Mouse (Mus musculus): ENCODE data around the gene Spaca7.
"Not testable (repeated sequence)": the region's sequence is repeated elsewhere in the genome, so short reads cannot be mapped to it uniquely, and the experiment has no call there.

The Spaca7 gene

GRCm38 (mm10) chr8:12572814-12573534, at the start of gene Spaca7:
Spaca7 (plus strand) TSS chr8:12573029.
- DNase-seq = peak; percentile 82

- DNase-seq = no peak
Measured at GRCm38 (mm10) chr8:12524279-12524678, 48.5 kb upstream of the Spaca7 start.

GRCm38 (mm10) chr8:12528659-12529058, 44.2 kb upstream of the Spaca7 start:
- DNase-seq = no peak

- DNase-seq = no peak
Measured at GRCm38 (mm10) chr8:12535617-12536016, 37.2 kb upstream of the Spaca7 start.

GRCm38 (mm10) chr8:12536306-12536705, 36.5 kb upstream of the Spaca7 start:
- DNase-seq = no peak

- no peak for DNase-seq
Measured at GRCm38 (mm10) chr8:12545236-12545635, 27.6 kb upstream of the Spaca7 start.

- no peak for DNase-seq
Measured at GRCm38 (mm10) chr8:12545671-12546070, 27.2 kb upstream of the Spaca7 start.

GRCm38 (mm10) chr8:12547466-12548220, 25.2 kb upstream of the Spaca7 start:
- DNase-seq = no peak

- DNase-seq = peak; percentile 85
Measured at GRCm38 (mm10) chr8:12548255-12548654, 24.6 kb upstream of the Spaca7 start.

GRCm38 (mm10) chr8:12548680-12549079, 24.1 kb upstream of the Spaca7 start:
- no peak for DNase-seq

GRCm38 (mm10) chr8:12555515-12556145, 17.2 kb upstream of the Spaca7 start:
- DNase-seq = no peak

- no peak for DNase-seq
Measured at GRCm38 (mm10) chr8:12558786-12559185, 14.0 kb upstream of the Spaca7 start.

- no peak for DNase-seq
Measured at GRCm38 (mm10) chr8:12561403-12561960, 11.3 kb upstream of the Spaca7 start.

GRCm38 (mm10) chr8:12564307-12564706, 8.5 kb upstream of the Spaca7 start:
- no peak for DNase-seq

GRCm38 (mm10) chr8:12565488-12565887, 7.3 kb upstream of the Spaca7 start:
- DNase-seq = peak; percentile 66

GRCm38 (mm10) chr8:12566509-12566908, 6.3 kb upstream of the Spaca7 start:
- peak; percentile 60 for DNase-seq

GRCm38 (mm10) chr8:12576003-12576402, 3.2 kb downstream of the Spaca7 start:
- DNase-seq = peak; percentile 52

GRCm38 (mm10) chr8:12576739-12577138, 3.9 kb downstream of the Spaca7 start:
- DNase-seq = peak; percentile 55

GRCm38 (mm10) chr8:12579339-12579999, 6.6 kb downstream of the Spaca7 start:
- not testable (repeated sequence) for DNase-seq

GRCm38 (mm10) chr8:12583785-12584184, 11.0 kb downstream of the Spaca7 start:
- DNase-seq = peak; percentile 40

GRCm38 (mm10) chr8:12607223-12607622, 34.4 kb downstream of the Spaca7 start:
- DNase-seq = peak; percentile 93

GRCm38 (mm10) chr8:12608810-12609209, 36.0 kb downstream of the Spaca7 start:
- DNase-seq = no peak

Measured in heart, adult 11 months (tissue).